In genomic region chr16:91935108-91935507, GRCm38 (mm10) we compare ENCODE assay signal across 9 mouse cellular contexts.
DNase-seq lines count a peak whose midpoint lies in the region; ATAC-seq and TF ChIP-seq lines count a peak whose summit lies in the region.
"Had no signal": no experiment of that assay in that cellular context is flagged by ENCODE, and none has a peak within 500 bp of the region (broad histone marks: within the 10 kb centered on the region; RNA-seq: fewer than 3 reads in every experiment).

No protein-coding gene starts in this region.

- peaks cover 1% of the 10 kb centered on the region; the same call in 1 of the 2 replicates for H3K36me3 ChIP-seq in intestine, embryonic 14.5 days (ENCODE audit: control insufficient read depth, insufficient read depth, low read length)
- no peaks in the 10 kb centered on the region for H3K36me3 ChIP-seq in intestine, embryonic 15.5 days
- peaks cover 3% of the 10 kb centered on the region; the same call in 1 of the 2 replicates for H3K36me3 ChIP-seq in E14TG2a.4 (ENCODE audit: insufficient read depth, low read length)

- H3K27me3 ChIP-seq in intestine, embryonic 14.5 days (replicated peaks; ENCODE audit: control insufficient read depth, insufficient read depth, low read length), result no peaks in the 10 kb centered on the region
- H3K27me3 ChIP-seq in intestine, embryonic 15.5 days (replicated peaks), result no peaks in the 10 kb centered on the region
- H3K27me3 ChIP-seq in E14TG2a.4 (ENCODE audit: insufficient read depth, low read length), result peaks cover 9% of the 10 kb centered on the region

- no peak for ATAC-seq in intestine, embryonic 14.5 days (replicated peaks; ENCODE audit: low FRiP score, low TSS enrichment, low read depth)
- ATAC-seq in intestine, embryonic 15.5 days, result no peak

- TF ChIP-seq CTCF in E14TG2a.4 (conservative IDR thresholded peaks at IDR 0.05; ENCODE audit: low read length), result peak; percentile 87

- H3K9me3 ChIP-seq in intestine, embryonic 14.5 days (ENCODE audit: control insufficient read depth, low read length), result no peaks in the 10 kb centered on the region
- no peaks in the 10 kb centered on the region for H3K9me3 ChIP-seq in intestine, embryonic 15.5 days
- H3K9me3 ChIP-seq in E14TG2a.4 (ENCODE audit: low read length), result no peaks in the 10 kb centered on the region
- H3K9me3 ChIP-seq: megakaryocyte, embryonic 14.5 days had no signal

- peaks cover 7% of the 10 kb centered on the region for H3K4me1 ChIP-seq in intestine, embryonic 14.5 days (replicated peaks; ENCODE audit: control insufficient read depth, insufficient read depth, low read length)
- 0 out of 2 replicates have a peak, but pooled peaks cover 9% of the 10 kb centered on the region for H3K4me1 ChIP-seq in intestine, embryonic 15.5 days (replicated peaks)
- peaks cover 41% of the 10 kb centered on the region for H3K4me1 ChIP-seq in E14TG2a.4 (replicated peaks; ENCODE audit: low read depth, low read length)

- WGBS in intestine, embryonic 14.5 days, result 33% methylated on average over 8 of the region's 8 CpGs
- WGBS in intestine, embryonic 15.5 days, result 30% methylated on average over 8 of the region's 8 CpGs

- no peak overlapping the region for H3K4me2 ChIP-seq in intestine, embryonic 14.5 days (ENCODE audit: low read length)
- H3K4me2 ChIP-seq in intestine, embryonic 15.5 days (replicated peaks), result no peak overlapping the region

- peak; percentile 51 for DNase-seq in intestine, embryonic 14.5 days (ENCODE audit: low spot score)
- peak; percentile 62 for DNase-seq in adipocyte (ENCODE audit: low spot score)
- peak; percentile 76 for DNase-seq in kidney, adult 18-20 months
- DNase-seq in lung, postnatal 10 days, result peak; percentile 67
- DNase-seq in thymus, postnatal 10 days (ENCODE audit: low spot score in 2 of 2), result peak; percentile 32 to 68
- DNase-seq in cerebellum, adult 11-12 months, result no peak

- no peak overlapping the region for H3K9ac ChIP-seq in intestine, embryonic 14.5 days (ENCODE audit: low read length)
- no peak overlapping the region for H3K9ac ChIP-seq in intestine, embryonic 15.5 days

- H3K4me3 ChIP-seq in intestine, embryonic 14.5 days (ENCODE audit: low read depth, low read length), result no peak overlapping the region
- H3K4me3 ChIP-seq in intestine, embryonic 15.5 days (replicated peaks), result no peak overlapping the region
- peak overlapping the region; percentile 33 for H3K4me3 ChIP-seq in E14TG2a.4 (replicated peaks; ENCODE audit: low read length)
- H3K4me3 ChIP-seq: megakaryocyte, embryonic 14.5 days had no signal

- H3K27ac ChIP-seq in intestine, embryonic 14.5 days (ENCODE audit: low read depth), result no peak overlapping the region
- H3K27ac ChIP-seq in intestine, embryonic 15.5 days, result no peak overlapping the region
